Mouse (Mus musculus) liver, postnatal 0 days (tissue): ENCODE measurements around the gene Polq. TPM values are rescaled to one million over a fixed set of nuclear protein-coding genes. Genes with fewer than 3 reads are reported as not detected.

Experiments
- polyA plus RNA-seq: library from polyadenylated mRNA; unstranded; fragments of >200 nt; fragmentation: Nextera tagmentation; extraction: Ambion mirVana; gene quantifications from 2 replicates; pipeline ENCODE4 v1.2.1, GENCODE M21; 2015

Gene Polq
- polyA plus RNA-seq, 1 experiment from 2014 or later = 2.7 TPM

Other genes with a start within 250 kb of the Polq start
- 0.20 and 1.8 TPM in 2 replicates for gene Slc15a2, start 226.8 kb upstream of the Polq start, polyA plus RNA-seq
- gene Iqcb1, start 183.4 kb upstream of the Polq start, polyA plus RNA-seq = 6.8 and 7.8 TPM in 2 replicates
- 0.70 and 1.3 TPM in 2 replicates for gene Eaf2, start 136.8 kb upstream of the Polq start, polyA plus RNA-seq
- 38.7 and 42.2 TPM in 2 replicates for gene Golgb1, start 136.6 kb upstream of the Polq start, polyA plus RNA-seq
- gene Hcls1, start 76.8 kb upstream of the Polq start, polyA plus RNA-seq = 17.7 and 18.4 TPM in 2 replicates
- gene Fbxo40, start 21.3 kb upstream of the Polq start, polyA plus RNA-seq = 0.06 TPM in 1 of 2 replicates, not detected in the other